Mouse (Mus musculus): ENCODE data around the gene Bhlha9.

- TF ChIP-seq CTCF (conservative IDR thresholded peaks at IDR 0.05; ENCODE audit: low read length) (no peak), POU5F1 (IDR thresholded peaks at IDR 0.05; ENCODE audit: borderline replicate concordance, low read length) (no peak)
Measured at GRCm38 (mm10) chr11:76623206-76623961, 48.9 kb upstream of the Bhlha9 start.

Measured in E14TG2a.4 (cell line).